Mouse (Mus musculus) heart, adult 18-20 months (tissue): ENCODE results near the gene Lrrc1. TPM values are rescaled to one million over a fixed set of nuclear protein-coding genes. Genes with fewer than 3 reads are reported as not detected.
A peak's percentile ranks its signal among the peaks of the same experiment; 100 is the strongest.

Experiments
- DNase-seq, 2 experiments: peaks; one replicate each; pipeline ENCODE4 v3.0.0; 2021 to 2022; ENCODE audit warnings: mixed read lengths in 1 of 2
- total RNA-seq, 2 experiments: library from RNA; stranded (reverse); gene quantifications; 2 replicates each; pipeline ENCODE4 v1.2.3; 2021

Lrrc1 gene
- total RNA-seq, 2 experiments from 2014 or later: 14.3 to 16.9 TPM

- peak; percentile 41 to 47 for DNase-seq
Observed at GRCm38 (mm10) chr9:77427292-77428114, 117.2 kb downstream of the Lrrc1 start.

- DNase-seq: no peak
Observed at GRCm38 (mm10) chr9:77426110-77426509, 118.6 kb downstream of the Lrrc1 start.

- DNase-seq: no peak
Observed at GRCm38 (mm10) chr9:77425553-77425952, 119.1 kb downstream of the Lrrc1 start.

GRCm38 (mm10) chr9:77420200-77420585, 124.5 kb downstream of the Lrrc1 start:
- no peak for DNase-seq

- DNase-seq: no peak
Observed at GRCm38 (mm10) chr9:77419501-77420199, 125.0 kb downstream of the Lrrc1 start.

GRCm38 (mm10) chr9:77418800-77419199, 125.9 kb downstream of the Lrrc1 start:
- DNase-seq: no peak

- no peak for DNase-seq
Observed at GRCm38 (mm10) chr9:77416486-77416885, 128.2 kb downstream of the Lrrc1 start.

- no peak for DNase-seq
Observed at GRCm38 (mm10) chr9:77416002-77416401, 128.7 kb downstream of the Lrrc1 start.

GRCm38 (mm10) chr9:77411830-77412425, 132.7 kb downstream of the Lrrc1 start:
- DNase-seq: no peak

GRCm38 (mm10) chr9:77410968-77411367, 133.7 kb downstream of the Lrrc1 start:
- no peak for DNase-seq

- DNase-seq: no peak
Observed at GRCm38 (mm10) chr9:77410524-77410923, 134.1 kb downstream of the Lrrc1 start.

GRCm38 (mm10) chr9:77408053-77408603, 136.5 kb downstream of the Lrrc1 start:
- no peak for DNase-seq

- DNase-seq: peak in 1 of 2 experiments; percentile 48
Observed at GRCm38 (mm10) chr9:77406906-77407305, 137.8 kb downstream of the Lrrc1 start.

GRCm38 (mm10) chr9:77404458-77404857, 140.2 kb downstream of the Lrrc1 start:
- DNase-seq: no peak

- DNase-seq: no peak
Observed at GRCm38 (mm10) chr9:77403961-77404360, 140.7 kb downstream of the Lrrc1 start.

- no peak for DNase-seq
Observed at GRCm38 (mm10) chr9:77402971-77403370, 141.7 kb downstream of the Lrrc1 start.

- no peak for DNase-seq
Observed at GRCm38 (mm10) chr9:77399801-77400200, 144.9 kb downstream of the Lrrc1 start.

- no peak for DNase-seq
Observed at GRCm38 (mm10) chr9:77398856-77399631, 145.6 kb downstream of the Lrrc1 start.

GRCm38 (mm10) chr9:77397027-77397426, 147.6 kb downstream of the Lrrc1 start:
- DNase-seq: no peak

- no peak for DNase-seq
Observed at GRCm38 (mm10) chr9:77391248-77391647, 153.4 kb downstream of the Lrrc1 start.

- DNase-seq: no peak
Observed at GRCm38 (mm10) chr9:77388956-77389355, 155.7 kb downstream of the Lrrc1 start.

- DNase-seq: no peak
Observed at GRCm38 (mm10) chr9:77386751-77387150, 157.9 kb downstream of the Lrrc1 start.
